Mouse (Mus musculus) heart, embryonic 13.5 days (tissue): ENCODE results near the gene Pin4. TPM values are rescaled to one million over a fixed set of nuclear protein-coding genes. Genes with fewer than 3 reads are reported as not detected.
A peak's percentile ranks its signal among the peaks of the same experiment; 100 is the strongest.
"Not testable (repeated sequence)": the region's sequence is repeated elsewhere in the genome, so short reads cannot be mapped to it uniquely, and the experiment has no call there.

Experiments used
- ATAC-seq: fragments of 200-750 bp; cut with Nextera tagmentation; 2 replicates; pipeline ENCODE4 v1.8.0; 2017; ENCODE audit warnings: moderate TSS enrichment; ENCODE audit not compliant: insufficient number of reproducible peaks, low FRiP score, low TSS enrichment; ENCODE audit errors: extremely low read depth
- H3K27ac ChIP-seq: fragments of 300-500 bp; sonication (generic); replicated peaks from 2 replicates; pipeline ENCODE4 v1.5.1; 2015; ENCODE audit warnings: moderate library complexity, mild to moderate bottlenecking, inconsistent platforms
- H3K27me3 ChIP-seq: fragments of 300-500 bp; sonication (generic); replicated peaks from 2 replicates; pipeline ENCODE4 v1.6.1; 2015; ENCODE audit warnings: mild to moderate bottlenecking, inconsistent platforms
- H3K36me3 ChIP-seq: fragments of 300-500 bp; sonication (generic); 2 replicates; pipeline ENCODE4 v1.6.1; 2015; ENCODE audit warnings: mild to moderate bottlenecking, inconsistent platforms
- H3K4me1 ChIP-seq: fragments of 300-500 bp; sonication (generic); 2 replicates; pipeline ENCODE4 v1.6.1; 2015; ENCODE audit warnings: inconsistent platforms
- H3K4me2 ChIP-seq: fragments of 300-500 bp; sonication (generic); 2 replicates; pipeline ENCODE4 v1.6.1; 2015; ENCODE audit warnings: inconsistent platforms, mild to moderate bottlenecking, moderate library complexity
- H3K4me3 ChIP-seq: fragments of 300-500 bp; sonication (generic); 2 replicates; pipeline ENCODE4 v1.5.1; 2015; ENCODE audit warnings: moderate library complexity, mild to moderate bottlenecking, inconsistent platforms
- H3K9ac ChIP-seq: fragments of 300-500 bp; sonication (generic); 2 replicates; pipeline ENCODE4 v1.6.1; 2015; ENCODE audit warnings: inconsistent platforms, mild to moderate bottlenecking, moderate library complexity
- H3K9me3 ChIP-seq: fragments of 300-500 bp; sonication (generic); 2 replicates; pipeline ENCODE4 v1.6.1; 2016; ENCODE audit warnings: inconsistent platforms
- WGBS: fragments of 180-500 bp; shearing (Covaris S2); methylation state at CpG from one replicate; pipeline ENCODE4 v1.1.7; 2015; ENCODE audit warnings: mixed read lengths; 5-methylcytosine and 5-hydroxymethylcytosine counted together
- polyA plus RNA-seq: library from polyadenylated mRNA; unstranded; fragments of >200 nt; fragmentation: Nextera tagmentation; extraction: Ambion mirVana; gene quantifications from 2 replicates; pipeline ENCODE4 v1.2.1, GENCODE M21; 2015

The Pin4 gene
- polyA plus RNA-seq, 1 experiment from 2014 or later, result 50.7 TPM

DNA sequence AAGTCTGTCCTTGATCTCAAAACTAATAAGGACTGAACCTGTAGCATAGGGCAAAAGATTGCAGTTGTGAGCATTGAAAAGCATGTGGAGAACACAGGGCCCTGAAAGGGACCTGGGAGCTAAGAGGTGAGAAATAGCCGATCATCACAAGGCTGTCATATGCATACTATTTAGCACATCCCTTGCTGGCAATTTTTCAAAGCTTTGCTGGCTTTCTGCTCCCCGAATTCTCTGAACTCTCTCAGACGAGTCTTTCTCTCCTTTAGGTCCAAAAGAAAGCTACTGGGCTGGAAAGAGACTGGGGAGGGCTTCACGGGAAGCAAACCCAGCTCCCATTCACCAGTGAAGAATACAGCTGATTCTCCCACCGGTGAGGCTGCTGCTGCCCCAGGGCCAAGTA lies 36.9 kb upstream of the Pin4 start:
- H3K9me3 ChIP-seq, result no peaks in the 10 kb centered on the region
- H3K4me2 ChIP-seq, result no peak overlapping the region
- peaks cover 49% of the 10 kb centered on the region for H3K36me3 ChIP-seq
- no peak for ATAC-seq
- H3K27ac ChIP-seq, result no peak overlapping the region
- H3K4me3 ChIP-seq, result no peak overlapping the region
- H3K4me1 ChIP-seq, result no peaks in the 10 kb centered on the region
- WGBS, result 59% methylated on average over 5 of the region's 5 CpGs
- peaks cover 15% of the 10 kb centered on the region; the same call in 1 of the 2 replicates for H3K27me3 ChIP-seq
- H3K9ac ChIP-seq, result no peak overlapping the region

DNA sequence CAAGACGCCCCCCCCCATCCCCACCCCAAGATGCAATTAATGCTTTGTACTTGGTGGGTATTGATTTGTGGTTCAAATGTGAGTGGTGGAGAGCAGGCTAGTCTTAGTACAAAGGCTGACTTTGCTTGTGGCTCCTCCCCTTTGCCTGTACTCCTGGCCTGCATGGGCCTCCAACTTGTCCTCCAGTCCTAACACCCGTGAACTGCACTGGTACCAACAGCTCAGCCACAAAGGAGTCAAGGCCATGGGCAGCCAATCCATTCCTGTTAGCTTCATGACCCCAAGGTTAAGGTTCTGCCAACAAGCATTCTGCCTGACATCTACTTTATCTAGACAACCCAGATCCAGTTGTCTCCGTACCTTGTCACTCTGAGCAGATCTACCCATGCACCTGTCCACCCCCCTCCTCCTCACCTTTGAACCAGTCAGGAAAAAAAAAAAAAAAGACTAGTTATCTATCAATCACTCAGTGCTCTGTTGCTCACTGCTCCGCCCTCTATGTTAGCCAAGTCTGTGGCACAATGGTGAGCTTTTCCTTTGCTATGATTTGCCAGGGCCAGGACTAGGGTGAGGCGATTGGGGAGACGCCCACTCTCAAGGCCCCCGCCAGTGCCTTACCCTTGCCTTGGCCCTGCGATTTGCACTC lies 33.3 kb upstream of the Pin4 start:
- ATAC-seq, result no peak
- 74% methylated on average over 8 of the region's 8 CpGs for WGBS
- no peak overlapping the region for H3K9ac ChIP-seq
- H3K4me3 ChIP-seq, result no peak overlapping the region
- H3K27me3 ChIP-seq, result 0 out of 2 replicates have a peak, but pooled peaks cover 15% of the 10 kb centered on the region
- no peak overlapping the region for H3K27ac ChIP-seq
- H3K36me3 ChIP-seq, result peaks cover 18% of the 10 kb centered on the region
- H3K9me3 ChIP-seq, result no peaks in the 10 kb centered on the region
- H3K4me2 ChIP-seq, result no peak overlapping the region
- no peaks in the 10 kb centered on the region for H3K4me1 ChIP-seq

DNA sequence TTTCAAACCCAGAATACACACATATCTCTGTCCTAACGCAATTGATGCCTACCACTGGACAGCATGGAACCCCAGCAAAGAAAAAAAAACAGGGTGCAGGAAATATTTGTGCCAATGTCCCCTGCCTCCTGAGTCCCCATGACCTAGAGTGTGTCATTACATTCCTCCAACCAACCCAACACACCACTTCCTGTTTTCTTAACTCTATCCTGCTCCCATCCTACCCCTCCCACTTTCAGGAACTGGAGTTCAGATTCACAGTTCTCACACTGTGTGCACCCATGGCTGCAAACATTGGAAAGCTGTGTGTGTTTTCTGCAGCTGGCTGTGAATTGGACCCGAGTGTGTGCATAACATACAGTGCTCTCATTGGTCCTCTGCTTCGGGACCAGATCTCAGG lies 28.6 kb upstream of the Pin4 start:
- 73% methylated on average over 3 of the region's 3 CpGs for WGBS
- Histone ChIP-seq H3K27me3 (peaks cover 14% of the 10 kb centered on the region), H3K4me3 (no peak overlapping the region), H3K4me2 (no peak overlapping the region), H3K9me3 (no peaks in the 10 kb centered on the region), H3K27ac (no peak overlapping the region), H3K36me3 (no peaks in the 10 kb centered on the region), H3K9ac (no peak overlapping the region), H3K4me1 (no peaks in the 10 kb centered on the region)
- no peak for ATAC-seq

DNA sequence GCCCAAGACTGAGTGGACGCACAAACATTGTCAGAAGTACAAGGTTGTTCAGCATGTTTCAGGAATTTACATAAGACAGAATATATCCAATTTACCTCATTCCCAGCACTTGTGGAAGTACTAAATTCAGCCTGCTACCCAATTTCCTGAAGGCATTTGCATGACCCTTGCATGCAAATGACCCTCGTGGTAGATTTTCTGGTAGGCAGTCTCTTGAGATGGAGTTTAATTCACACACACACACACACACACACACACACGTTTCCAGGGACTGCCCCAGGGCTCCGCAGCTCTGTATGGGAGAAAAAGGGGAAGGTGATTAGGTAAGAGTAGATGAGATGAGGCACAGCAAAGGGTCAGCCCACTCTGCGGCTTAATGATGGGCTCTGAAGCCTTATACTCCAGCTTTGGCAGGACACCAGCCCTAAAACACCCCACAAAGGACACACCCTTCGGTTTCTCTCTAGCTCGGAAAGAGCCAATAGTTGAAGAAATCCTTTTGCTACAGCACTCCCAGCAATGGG lies 24.8 kb upstream of the Pin4 start:
- Histone ChIP-seq H3K4me2 (no peak overlapping the region), H3K9me3 (no peaks in the 10 kb centered on the region), H3K27ac (no peak overlapping the region), H3K36me3 (no peaks in the 10 kb centered on the region), H3K4me1 (no peaks in the 10 kb centered on the region), H3K4me3 (no peak overlapping the region), H3K27me3 (peaks cover 14% of the 10 kb centered on the region), H3K9ac (no peak overlapping the region)
- no peak for ATAC-seq
- WGBS, result 71% methylated on average over 7 of the region's 7 CpGs

DNA sequence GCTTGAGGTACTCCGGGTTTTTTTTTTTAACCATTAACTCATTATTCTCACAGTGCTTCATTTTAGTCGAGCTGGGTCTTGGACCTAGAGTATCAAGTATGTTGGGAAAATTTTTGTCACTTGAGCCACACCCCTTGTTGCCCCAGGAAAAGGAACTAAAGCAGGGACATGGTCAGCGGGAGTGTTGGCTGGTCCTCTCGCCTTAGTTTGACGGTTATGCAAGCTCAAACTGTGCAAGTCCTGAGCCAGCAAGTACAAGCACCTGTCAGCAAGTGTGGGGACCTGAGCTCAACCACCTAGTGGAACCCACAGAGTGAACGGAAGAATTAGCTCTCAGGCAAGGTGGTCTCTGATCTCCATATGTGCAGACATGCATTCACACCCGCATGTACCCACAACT lies 17.4 kb upstream of the Pin4 start:
- WGBS, result 60% methylated on average over 7 of the region's 7 CpGs
- H3K9me3 ChIP-seq, result no peaks in the 10 kb centered on the region
- no peak overlapping the region for H3K4me2 ChIP-seq
- no peak overlapping the region for H3K9ac ChIP-seq
- no peak overlapping the region for H3K4me3 ChIP-seq
- no peak for ATAC-seq
- H3K27me3 ChIP-seq, result peaks cover 4% of the 10 kb centered on the region; the same call in 1 of the 2 replicates
- no peak overlapping the region for H3K27ac ChIP-seq
- H3K4me1 ChIP-seq, result no peaks in the 10 kb centered on the region
- no peaks in the 10 kb centered on the region for H3K36me3 ChIP-seq

DNA sequence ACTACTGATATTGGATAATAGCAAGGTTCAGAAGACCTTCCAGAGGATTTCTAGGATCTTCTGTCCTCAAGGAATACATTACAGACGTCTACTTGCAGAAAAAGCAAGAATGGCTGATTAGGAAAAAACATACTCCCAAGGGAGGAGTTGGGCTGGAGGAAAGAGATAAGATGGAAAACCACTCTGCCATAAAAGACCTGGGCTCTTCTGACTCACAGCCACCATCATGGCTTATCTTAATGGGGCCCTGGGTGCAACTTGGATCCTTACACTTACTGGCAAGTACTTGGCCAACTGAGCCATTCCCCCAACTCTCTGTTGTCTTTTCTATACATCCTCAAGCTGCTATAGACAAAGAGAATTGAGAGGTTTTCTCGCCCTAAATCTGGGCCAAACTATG lies 15.4 kb upstream of the Pin4 start:
- not testable (repeated sequence) for H3K9ac ChIP-seq, H3K27me3 ChIP-seq, H3K27ac ChIP-seq, ATAC-seq, H3K4me3 ChIP-seq, H3K36me3 ChIP-seq, H3K9me3 ChIP-seq, H3K4me1 ChIP-seq, H3K4me2 ChIP-seq
- WGBS, result 47% methylated on average over 2 of the region's 2 CpGs

DNA sequence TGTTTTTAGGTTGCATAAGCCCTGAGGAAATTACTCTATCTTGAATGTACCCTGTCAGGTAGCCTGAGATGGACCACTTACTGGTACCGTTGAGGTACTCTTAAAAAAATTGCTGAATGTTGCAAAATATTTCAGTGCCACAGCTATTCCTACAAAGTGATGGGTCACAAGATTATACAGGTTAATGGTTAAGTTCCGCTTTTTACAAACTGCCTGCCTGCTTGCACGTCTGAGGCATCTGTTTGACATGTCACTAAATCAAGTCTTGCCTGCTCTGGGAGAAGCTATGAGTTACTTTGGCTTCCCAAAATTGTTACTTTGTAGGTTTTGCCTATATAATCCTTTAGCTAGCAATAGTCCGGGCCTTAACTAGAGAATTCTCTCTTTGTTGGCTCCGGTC lies 9.9 kb upstream of the Pin4 start:
- H3K4me3 ChIP-seq, H3K4me2 ChIP-seq, H3K36me3 ChIP-seq, H3K4me1 ChIP-seq, H3K27ac ChIP-seq, H3K9ac ChIP-seq, H3K9me3 ChIP-seq, ATAC-seq: not testable (repeated sequence)
- H3K27me3 ChIP-seq, result peaks cover 19% of the 10 kb centered on the region; the same call in 1 of the 2 replicates
- 68% methylated on average over 5 of the region's 5 CpGs for WGBS

DNA sequence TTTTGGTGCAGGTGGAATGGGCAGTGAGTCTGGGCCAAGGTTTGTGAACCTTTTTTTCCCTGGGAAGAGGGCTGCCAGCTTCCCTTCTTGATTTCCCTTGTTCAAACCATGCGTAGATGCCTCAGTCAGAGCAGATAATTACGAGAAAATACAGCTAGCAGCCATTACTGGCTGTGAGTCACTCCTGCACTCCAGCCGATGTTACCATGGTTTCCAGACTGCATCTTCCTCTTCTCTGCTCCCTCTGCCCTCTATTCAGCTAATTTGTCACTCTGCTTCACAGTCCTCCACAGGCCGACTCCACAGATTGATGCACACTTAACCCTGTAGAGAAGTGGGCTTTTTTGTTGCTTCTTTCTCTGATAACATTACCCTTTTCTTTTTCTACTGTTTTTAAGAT lies 3.6 kb upstream of the Pin4 start:
- no peak for ATAC-seq
- Histone ChIP-seq H3K36me3 (no peaks in the 10 kb centered on the region), H3K4me1 (peaks cover 9% of the 10 kb centered on the region; the same call in 1 of the 2 replicates), H3K4me2 (no peak overlapping the region), H3K27me3 (peaks cover 23% of the 10 kb centered on the region; the same call in 1 of the 2 replicates), H3K27ac (no peak overlapping the region), H3K4me3 (no peak overlapping the region), H3K9me3 (no peaks in the 10 kb centered on the region), H3K9ac (no peak overlapping the region)
- WGBS, result 32% methylated on average over 4 of the region's 4 CpGs

DNA sequence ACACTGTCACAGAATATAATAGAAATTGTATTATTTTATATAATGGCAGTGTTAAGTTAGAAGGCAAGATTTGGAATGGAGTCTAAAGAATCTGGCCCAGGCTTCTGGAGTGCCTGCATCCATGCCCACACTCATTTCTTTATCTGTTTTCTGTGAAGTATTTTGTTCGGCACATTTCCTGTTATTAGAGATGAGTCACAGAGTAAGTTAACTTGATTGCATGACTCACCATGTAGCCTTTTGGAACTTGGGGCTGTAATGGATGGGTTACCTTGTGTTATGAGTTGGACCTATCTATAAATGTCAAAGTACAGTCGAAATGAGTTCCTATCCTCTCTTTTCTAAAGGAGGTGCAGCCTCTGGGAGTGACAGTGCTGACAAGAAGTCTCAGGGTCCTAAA lies 2.1 kb downstream of the Pin4 start:
- Histone ChIP-seq H3K27ac (no peak overlapping the region), H3K27me3 (0 out of 2 replicates have a peak, but pooled peaks cover 8% of the 10 kb centered on the region), H3K4me2 (no peak overlapping the region), H3K36me3 (peaks cover 44% of the 10 kb centered on the region), H3K9ac (no peak overlapping the region), H3K9me3 (no peaks in the 10 kb centered on the region), H3K4me3 (no peak overlapping the region), H3K4me1 (peaks cover 9% of the 10 kb centered on the region; the same call in 1 of the 2 replicates)
- 74% methylated on average over 2 of the region's 2 CpGs for WGBS
- no peak for ATAC-seq

DNA sequence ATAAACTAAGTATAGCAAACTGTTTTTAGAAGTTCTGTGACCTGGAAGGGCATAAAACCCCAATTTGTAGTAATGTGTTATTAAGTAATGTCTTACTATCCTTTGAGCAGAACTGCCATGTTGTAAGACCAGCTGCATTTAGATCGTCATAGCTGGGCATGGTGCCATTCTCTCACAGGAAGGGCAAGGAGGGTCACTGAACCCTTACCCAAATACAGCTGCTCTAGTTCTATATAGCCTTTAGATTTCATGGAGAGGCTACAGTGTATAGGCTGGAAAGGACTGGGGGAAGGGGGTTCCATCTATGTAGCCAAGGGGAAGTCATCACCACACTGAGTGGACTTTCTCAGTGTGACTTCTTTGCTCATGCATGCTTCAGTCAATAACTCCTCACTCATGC lies 21.9 kb downstream of the Pin4 start:
- ATAC-seq, result no peak
- H3K27ac ChIP-seq, result no peak overlapping the region
- H3K9me3 ChIP-seq, result no peaks in the 10 kb centered on the region
- H3K4me3 ChIP-seq, result no peak overlapping the region
- H3K27me3 ChIP-seq, result peaks cover 6% of the 10 kb centered on the region; the same call in 1 of the 2 replicates
- WGBS, result 75% methylated on average over 1 of the region's 1 CpGs
- H3K9ac ChIP-seq, result no peak overlapping the region
- H3K36me3 ChIP-seq, result peaks cover 42% of the 10 kb centered on the region
- H3K4me2 ChIP-seq, result no peak overlapping the region
- H3K4me1 ChIP-seq, result no peaks in the 10 kb centered on the region

DNA sequence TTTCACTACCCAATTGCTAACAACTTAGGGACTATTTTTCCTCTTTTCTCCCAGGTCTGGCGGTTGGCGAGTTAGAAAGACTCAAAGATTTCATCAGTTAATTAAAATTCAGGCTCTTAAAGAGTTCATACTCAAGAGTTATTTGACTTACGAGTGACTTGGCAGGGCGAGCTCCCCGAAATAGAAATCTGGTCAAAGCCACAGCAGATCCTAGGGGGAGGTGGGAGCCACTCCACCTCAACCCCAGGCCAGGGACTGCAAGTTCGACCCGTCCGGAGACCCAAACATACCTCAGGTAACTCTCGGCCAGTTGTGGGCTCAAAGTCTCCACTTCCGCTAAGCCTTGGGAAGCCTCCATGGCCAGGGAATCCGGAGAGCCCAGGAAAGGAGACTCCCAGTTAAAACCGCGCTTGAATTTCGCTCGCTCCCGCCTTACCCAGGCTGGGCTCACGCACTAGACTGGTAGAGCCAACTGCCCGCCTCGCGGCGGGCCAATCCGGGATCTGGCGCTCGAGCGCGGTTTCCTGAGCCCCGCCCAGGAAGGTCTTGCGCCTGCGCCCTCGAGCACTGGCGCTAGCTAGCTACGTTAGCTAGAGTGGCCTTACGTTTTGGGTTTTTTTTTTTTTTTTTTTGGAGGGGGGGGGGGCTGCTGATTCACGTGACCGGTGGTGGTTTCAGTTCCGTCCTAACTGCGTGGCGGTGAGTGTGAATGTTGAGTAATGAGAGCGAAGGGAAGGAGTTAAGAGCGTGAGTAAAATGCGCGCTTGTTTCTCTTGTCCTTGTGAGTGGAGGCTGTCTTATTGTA lies 37.6 kb downstream of the Pin4 start, which contains the start of gene Ercc6l:
Gene Ercc6l (minus strand): TSS at position 474 of the 805 bp plus-strand sequence.
- no peaks in the 10 kb centered on the region for H3K9me3 ChIP-seq
- H3K4me2 ChIP-seq, result peak within 1 kb of the TSS; percentile 65
- WGBS, result 7% methylated on average over 42 of the region's 42 CpGs
- peak; percentile 98 for ATAC-seq
- H3K4me1 ChIP-seq, result peaks cover 4% of the 10 kb centered on the region; the same call in 1 of the 2 replicates
- peaks cover 3% of the 10 kb centered on the region; the same call in 1 of the 2 replicates for H3K27me3 ChIP-seq
- H3K36me3 ChIP-seq, result no peaks in the 10 kb centered on the region
- H3K4me3 ChIP-seq, result peak within 1 kb of the TSS; percentile 61
- H3K9ac ChIP-seq, result peak within 1 kb of the TSS; percentile 77
- H3K27ac ChIP-seq, result peak within 1 kb of the TSS; percentile 83
